Mouse (Mus musculus) hindlimb bud, embryonic 11.5 days (tissue): Measurements from ENCODE around the gene Eqtn.

ENCODE experiments used
- DNase-seq: peaks from one replicate; pipeline ENCODE4 v3.0.0-alpha.2; 2012; ENCODE audit warnings: low read depth, low spot score; ENCODE audit errors: extremely low spot score

Eqtn gene

DNA sequence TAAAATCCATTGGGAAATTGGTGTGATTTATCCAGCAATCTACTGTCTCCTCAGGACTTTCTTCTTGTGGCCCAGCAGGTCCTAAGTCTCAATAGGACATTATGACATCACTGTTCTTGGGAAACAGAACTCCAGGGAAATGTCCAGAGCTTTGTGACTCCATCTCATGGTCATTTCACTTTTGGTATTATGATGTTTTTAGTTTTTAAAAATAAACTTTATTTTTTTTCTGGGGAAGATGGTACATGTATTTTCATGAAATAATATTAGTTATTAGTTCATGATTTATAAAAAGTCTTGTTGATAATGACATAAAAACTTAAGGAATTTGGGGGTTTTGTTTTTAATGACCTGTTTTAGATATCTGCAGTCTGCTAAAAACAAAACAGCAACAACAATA lies at the start of gene Eqtn:
TSS of gene Eqtn (minus strand) at position 101 of the 400 bp plus-strand sequence.
- DNase-seq = no peak

DNA sequence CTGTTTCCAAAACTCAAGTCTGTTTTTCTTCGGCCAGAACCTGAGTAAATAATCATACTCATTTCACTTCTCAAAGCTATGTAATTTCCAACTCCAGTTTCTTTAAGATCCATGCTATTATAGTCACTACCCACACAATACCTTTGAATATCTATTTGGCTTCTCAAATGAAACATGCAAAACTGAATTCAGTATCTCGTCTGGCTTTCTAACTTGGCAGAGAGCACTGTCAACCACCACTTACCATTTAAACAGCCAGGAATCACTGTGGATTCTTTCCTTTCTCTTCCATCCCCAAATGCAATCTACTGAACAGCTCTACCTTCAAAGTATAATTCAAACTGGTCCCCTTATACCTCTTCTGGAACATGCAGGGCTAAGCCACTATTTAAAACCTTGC lies 44.7 kb upstream of the Eqtn start:
- DNase-seq = no peak

DNA sequence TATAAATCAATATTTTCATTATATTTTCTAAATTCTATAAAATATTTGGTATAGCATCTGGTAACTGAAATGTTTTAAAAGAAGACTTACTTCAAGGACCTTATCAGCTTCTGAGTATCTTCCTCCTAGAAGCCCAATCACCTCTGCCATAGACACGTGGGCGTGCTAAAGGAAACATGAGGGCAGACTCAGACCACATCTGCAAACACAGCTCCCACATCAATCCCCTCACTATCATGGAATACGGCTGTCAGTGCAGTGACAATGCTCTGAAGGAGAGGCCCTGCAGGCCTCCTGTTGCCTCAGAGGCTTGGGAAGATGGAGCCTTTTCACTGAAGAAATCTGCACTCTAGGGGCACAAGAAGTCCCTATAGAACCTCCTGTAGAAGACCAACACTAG lies 24.1 kb upstream of the Eqtn start:
- DNase-seq = no peak

DNA sequence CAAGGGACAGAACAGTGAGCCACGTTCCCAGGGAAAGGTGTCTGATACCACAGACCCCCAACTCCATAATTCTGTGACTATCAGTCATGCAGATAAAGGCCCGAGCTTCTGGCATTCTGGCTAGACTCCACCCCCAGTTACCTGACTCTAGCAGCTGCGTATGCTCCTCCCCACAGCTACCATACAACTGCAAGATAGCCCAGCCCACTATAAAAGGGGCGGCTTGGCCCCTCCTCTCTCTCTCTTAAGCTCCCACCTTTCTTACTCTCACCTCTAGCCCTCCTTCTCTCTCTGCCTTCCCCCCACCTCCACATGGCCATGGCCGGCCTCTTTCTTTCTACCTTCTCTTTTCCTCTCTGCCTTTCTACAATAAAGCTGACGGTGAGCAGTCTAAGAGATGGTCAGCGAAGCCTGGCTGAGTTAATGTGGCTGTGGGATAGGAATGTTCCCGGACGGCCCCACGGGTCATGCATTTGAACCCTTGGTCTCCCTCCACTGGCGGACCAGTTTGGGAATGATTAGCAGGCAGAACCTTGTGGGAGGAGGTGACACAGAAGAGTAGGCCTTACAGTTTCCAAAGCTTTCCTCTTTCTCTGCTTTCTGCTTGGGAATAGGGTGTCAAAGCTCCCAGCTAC lies 12.7 kb upstream of the Eqtn start:
- DNase-seq = no peak

DNA sequence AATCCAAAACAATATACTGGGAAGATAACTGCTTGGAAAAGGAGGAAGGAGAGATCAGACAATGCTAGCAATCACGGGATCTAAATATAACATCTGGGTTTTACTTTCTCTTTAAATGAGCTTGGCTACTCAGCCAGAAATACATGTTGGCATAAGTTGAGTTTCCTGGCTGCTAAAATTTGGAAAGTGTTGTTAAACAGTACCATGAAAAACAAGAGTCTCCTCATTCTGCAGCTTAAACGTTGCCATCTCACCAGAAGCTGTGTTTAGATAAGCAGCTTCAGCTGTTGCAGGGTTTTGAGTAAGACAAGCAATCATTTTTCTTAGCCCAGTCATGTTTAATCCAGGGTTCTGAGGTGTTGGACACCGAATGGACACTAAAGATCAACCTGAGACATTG lies 26.9 kb downstream of the Eqtn start:
- no peak for DNase-seq

DNA sequence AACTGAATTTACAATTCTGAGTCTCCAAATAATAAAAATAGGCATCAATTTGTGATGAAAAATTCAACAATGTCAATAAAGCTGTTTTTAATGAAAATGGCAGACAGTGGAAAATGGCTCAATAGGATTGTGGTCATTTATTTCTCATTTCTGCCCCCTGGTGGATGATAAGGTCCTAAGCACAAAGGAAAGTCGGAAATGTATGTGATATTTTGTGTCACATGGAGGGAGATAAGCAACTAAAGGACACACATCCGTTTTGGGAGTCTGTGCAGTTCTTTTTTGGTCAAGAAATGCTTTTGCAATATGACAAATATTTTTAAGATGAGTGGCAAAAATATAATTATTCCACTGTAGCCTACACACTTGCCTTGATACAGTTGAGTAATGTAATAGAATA lies 27.9 kb downstream of the Eqtn start:
- DNase-seq = peak; percentile 5
